Mouse (Mus musculus) brain, embryonic 18.5 days (tissue): ENCODE measurements around the gene Lrpprc.

Experiments
- DNase-seq: peaks from one replicate; pipeline ENCODE4 v3.0.0-alpha.2; 2012; ENCODE audit warnings: low read depth, low spot score

Gene Lrpprc

GRCm38 (mm10) chr17:84672376-84673369 is 117.9 kb downstream of the Lrpprc start:
- no peak for DNase-seq

- no peak for DNase-seq
These were observed 122.7 kb downstream of the Lrpprc start for GRCm38 (mm10) chr17:84667848-84668247.

DNA sequence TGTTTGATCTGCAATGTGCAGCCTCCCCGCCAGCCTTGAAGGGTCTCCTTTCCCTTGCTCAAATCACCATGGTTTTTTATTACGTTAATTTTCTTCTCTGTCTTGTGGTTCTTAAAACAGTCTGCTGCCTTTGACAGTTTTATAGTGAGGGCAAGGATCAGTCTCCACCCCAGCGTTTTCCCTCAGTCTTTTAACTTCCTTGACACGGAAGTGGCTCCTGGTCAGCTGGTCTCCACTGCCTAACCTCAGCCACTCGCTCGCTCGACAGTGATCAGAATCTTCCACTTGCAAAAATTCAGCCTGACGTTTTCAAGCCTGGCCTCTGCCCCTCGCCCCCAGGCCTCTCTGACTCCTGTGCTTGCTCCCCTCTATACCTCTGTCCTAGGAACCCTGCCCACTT is 124.9 kb downstream of the Lrpprc start:
- no peak for DNase-seq

GRCm38 (mm10) chr17:84665053-84665452 is 125.5 kb downstream of the Lrpprc start:
- DNase-seq, result no peak

GRCm38 (mm10) chr17:84658951-84659350 is 131.6 kb downstream of the Lrpprc start:
- no peak for DNase-seq

GRCm38 (mm10) chr17:84658195-84658594 is 132.4 kb downstream of the Lrpprc start:
- no peak for DNase-seq

GRCm38 (mm10) chr17:84657782-84658181 is 132.8 kb downstream of the Lrpprc start:
- DNase-seq, result no peak

DNA sequence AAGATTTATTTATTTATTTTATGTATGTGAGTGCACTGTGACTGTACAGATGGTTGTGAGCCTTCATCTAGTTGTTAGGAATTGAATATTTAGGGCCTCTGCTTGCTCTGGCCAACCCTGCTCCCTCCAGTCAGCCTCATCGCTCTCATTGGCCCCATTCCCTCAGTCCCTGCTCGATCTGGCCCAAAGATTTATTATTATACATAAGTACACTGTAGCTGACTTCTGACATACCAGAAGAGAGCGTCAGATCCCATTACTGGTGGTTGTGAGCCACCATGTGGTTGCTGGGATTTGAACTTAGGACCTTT is 133.2 kb downstream of the Lrpprc start:
- DNase-seq, result no peak

- DNase-seq, result peak; percentile 49
These were observed 133.8 kb downstream of the Lrpprc start for GRCm38 (mm10) chr17:84656653-84657421.

GRCm38 (mm10) chr17:84656205-84656604 is 134.4 kb downstream of the Lrpprc start:
- DNase-seq, result no peak
